Mouse (Mus musculus) midbrain, postnatal 0 days (tissue): ENCODE measurements at regions not wholly inside any gene's neighbourhood (a gene's known extent, or its start where the extent isn't known, plus 50 kb on each side); places are given as distances from the start of the nearest gene placed in this dataset.

Experiments
- ATAC-seq: fragments of 200-750 bp; cut with Nextera tagmentation; 2 replicates; pipeline ENCODE4 v1.8.0; 2017; ENCODE audit warnings: moderate number of reproducible peaks, mild to moderate bottlenecking, moderate TSS enrichment, moderate library complexity; ENCODE audit not compliant: low FRiP score
- DNase-seq: peaks from one replicate; pipeline ENCODE4 v3.0.0-alpha.2; 2015; ENCODE audit warnings: low spot score
- H3K27ac ChIP-seq: fragments of 300-500 bp; sonication (generic); 2 replicates; pipeline ENCODE4 v1.5.1; 2014; ENCODE audit warnings: low read depth, mild to moderate bottlenecking, low read length, mixed read lengths
- H3K27me3 ChIP-seq: fragments of 300-500 bp; sonication (generic); 2 replicates; pipeline ENCODE4 v1.6.1; 2014; ENCODE audit warnings: low read length, control low read depth, mixed read lengths; ENCODE audit not compliant: insufficient read depth
- H3K36me3 ChIP-seq: fragments of 300-500 bp; sonication (generic); 2 replicates; pipeline ENCODE4 v1.6.1; 2014; ENCODE audit warnings: low read length, control low read depth, mixed read lengths; ENCODE audit not compliant: insufficient read depth
- H3K4me1 ChIP-seq: fragments of 300-500 bp; sonication (generic); 2 replicates; pipeline ENCODE4 v1.6.1; 2014; ENCODE audit warnings: mild to moderate bottlenecking, control low read depth, antibody characterized with exemption, low read length, mixed read lengths; ENCODE audit not compliant: insufficient read depth
- H3K4me2 ChIP-seq: fragments of 300-500 bp; sonication (generic); 2 replicates; pipeline ENCODE4 v1.6.1; 2014; ENCODE audit warnings: low read depth, mild to moderate bottlenecking, low read length, mixed read lengths; ENCODE audit not compliant: poor library complexity, severe bottlenecking
- H3K4me3 ChIP-seq: fragments of 300-500 bp; sonication (generic); 2 replicates; pipeline ENCODE4 v1.5.1; 2014; ENCODE audit warnings: low read depth, mild to moderate bottlenecking, low read length, moderate library complexity
- H3K9ac ChIP-seq: fragments of 300-500 bp; sonication (generic); replicated peaks from 2 replicates; pipeline ENCODE4 v1.6.1; 2014; ENCODE audit warnings: mild to moderate bottlenecking, low read length, moderate library complexity, mixed read lengths; ENCODE audit not compliant: poor library complexity, severe bottlenecking
- H3K9me3 ChIP-seq: fragments of 300-500 bp; sonication (generic); 2 replicates; pipeline ENCODE4 v1.6.1; 2016; ENCODE audit warnings: low read length, control low read depth
- CTCF ChIP-seq: IDR thresholded peaks from 2 replicates; pipeline ENCODE4 v1.5.1; 2016; ENCODE audit warnings: antibody characterized with exemption, mild to moderate bottlenecking
- WGBS: fragments of 180-500 bp; shearing (Covaris S2); extraction: QIAGEN DNeasy Blood & Tissue Kit; methylation state at CpG from one replicate; pipeline ENCODE4 v1.1.7; 2014; 5-methylcytosine and 5-hydroxymethylcytosine counted together

- H3K4me2 ChIP-seq, result no peak overlapping the region
- H3K36me3 ChIP-seq, result no peaks in the 10 kb centered on the region
- H3K4me1 ChIP-seq, result no peaks in the 10 kb centered on the region
- H3K9ac ChIP-seq, result no peak overlapping the region
- H3K4me3 ChIP-seq, result no peak overlapping the region
- H3K27me3 ChIP-seq, result no peaks in the 10 kb centered on the region
- no peak for TF ChIP-seq CTCF
- WGBS, result 77% methylated on average over 12 of the region's 12 CpGs
- H3K27ac ChIP-seq, result no peak overlapping the region
- no peaks in the 10 kb centered on the region for H3K9me3 ChIP-seq
- DNase-seq (no peak), ATAC-seq (no peak)
Observed at GRCm38 (mm10) chr4:55894116-55894885, 362.0 kb upstream of the Klf4 start.

- DNase-seq, result no peak
- Histone ChIP-seq H3K9ac (no peak overlapping the region), H3K36me3 (no peaks in the 10 kb centered on the region), H3K27me3 (no peaks in the 10 kb centered on the region), H3K4me1 (no peaks in the 10 kb centered on the region), H3K9me3 (no peaks in the 10 kb centered on the region), H3K4me3 (no peak overlapping the region), H3K27ac (no peak overlapping the region), H3K4me2 (no peak overlapping the region)
- ATAC-seq, result no peak
- 95% methylated on average over 10 of the region's 10 CpGs for WGBS
- TF ChIP-seq CTCF, result no peak
Observed at GRCm38 (mm10) chr4:55891656-55892055, 359.4 kb upstream of the Klf4 start.

- no peaks in the 10 kb centered on the region for H3K4me1 ChIP-seq
- no peaks in the 10 kb centered on the region for H3K36me3 ChIP-seq
- no peak for ATAC-seq
- H3K27me3 ChIP-seq, result no peaks in the 10 kb centered on the region
- H3K4me3 ChIP-seq, result no peak overlapping the region
- H3K27ac ChIP-seq, result no peak overlapping the region
- no peak for TF ChIP-seq CTCF
- no peak for DNase-seq
- no peak overlapping the region for H3K9ac ChIP-seq
- H3K4me2 ChIP-seq, result no peak overlapping the region
- whole genome bisulfite sequencing, result 85% methylated on average over 6 of the region's 6 CpGs
- no peaks in the 10 kb centered on the region for H3K9me3 ChIP-seq
Observed at GRCm38 (mm10) chr4:55887581-55887980, 355.3 kb upstream of the Klf4 start.

- Histone ChIP-seq H3K9me3 (no peaks in the 10 kb centered on the region), H3K27me3 (no peaks in the 10 kb centered on the region), H3K4me1 (no peaks in the 10 kb centered on the region), H3K4me2 (no peak overlapping the region), H3K27ac (no peak overlapping the region), H3K9ac (no peak overlapping the region), H3K4me3 (no peak overlapping the region), H3K36me3 (no peaks in the 10 kb centered on the region)
- no peak for DNase-seq
- ATAC-seq, result no peak
- WGBS, result 71% methylated on average over 2 of the region's 2 CpGs
- TF ChIP-seq CTCF, result no peak
Observed at GRCm38 (mm10) chr4:55882541-55882940, 350.3 kb upstream of the Klf4 start.

- no peak for ATAC-seq
- Histone ChIP-seq H3K9me3 (no peaks in the 10 kb centered on the region), H3K27me3 (no peaks in the 10 kb centered on the region), H3K9ac (no peak overlapping the region), H3K27ac (no peak overlapping the region), H3K4me3 (no peak overlapping the region), H3K36me3 (no peaks in the 10 kb centered on the region), H3K4me1 (no peaks in the 10 kb centered on the region), H3K4me2 (no peak overlapping the region)
- WGBS, result 90% methylated on average over 12 of the region's 12 CpGs
- no peak for TF ChIP-seq CTCF
- peak; percentile 75 for DNase-seq
Observed at GRCm38 (mm10) chr4:55875304-55875703, 343.0 kb upstream of the Klf4 start.

- no peaks in the 10 kb centered on the region for H3K36me3 ChIP-seq
- H3K4me1 ChIP-seq, result no peaks in the 10 kb centered on the region
- ATAC-seq (no peak), DNase-seq (no peak)
- no peaks in the 10 kb centered on the region for H3K9me3 ChIP-seq
- H3K4me3 ChIP-seq, result no peak overlapping the region
- 75% methylated on average over 7 of the region's 7 CpGs for WGBS
- no peak overlapping the region for H3K9ac ChIP-seq
- H3K4me2 ChIP-seq, result no peak overlapping the region
- no peak for TF ChIP-seq CTCF
- H3K27me3 ChIP-seq, result no peaks in the 10 kb centered on the region
- H3K27ac ChIP-seq, result no peak overlapping the region
Observed at GRCm38 (mm10) chr4:55874875-55875274, 342.6 kb upstream of the Klf4 start.
